Mouse (Mus musculus): ENCODE results near the gene Luzp2.
"Not testable (repeated sequence)": the region's sequence is repeated elsewhere in the genome, so short reads cannot be mapped to it uniquely, and the experiment has no call there.

Gene Luzp2

DNA sequence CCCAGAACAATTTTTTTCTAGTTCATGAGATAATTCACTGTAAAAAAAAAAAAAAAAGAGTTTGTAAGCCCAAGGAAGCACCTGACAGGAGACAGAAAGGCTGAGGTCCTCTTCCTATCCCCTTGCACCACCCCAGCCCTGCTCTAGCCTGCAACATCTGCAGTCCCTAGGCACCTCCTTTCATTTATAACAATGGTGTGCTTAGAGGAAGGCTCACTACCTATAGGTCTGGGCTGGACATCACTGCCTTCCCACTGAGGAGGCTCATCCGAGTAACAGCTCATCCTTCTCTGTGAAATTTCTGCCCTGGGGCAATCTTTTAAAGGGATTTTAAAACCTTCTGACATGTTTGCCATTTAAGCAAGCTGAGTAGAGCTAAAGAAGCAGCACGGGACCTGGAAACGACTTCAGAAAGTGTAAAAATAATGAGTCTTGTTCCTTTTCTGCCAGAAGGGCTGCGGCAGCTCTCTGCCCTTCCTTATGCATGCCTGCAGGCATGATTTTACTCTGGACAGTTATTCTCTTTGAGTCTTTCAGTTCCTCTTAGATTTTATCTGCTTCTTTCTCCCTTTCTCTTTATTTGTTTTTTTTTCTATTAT lies 174.0 kb downstream of the Luzp2 start:
- no peak for DNase-seq

GRCm38 (mm10) chr7:55133850-55134249 lies 298.6 kb downstream of the Luzp2 start:
- not testable (repeated sequence) for DNase-seq

GRCm38 (mm10) chr7:55188927-55189326 lies 353.6 kb downstream of the Luzp2 start:
- DNase-seq, result no peak

- no peak for DNase-seq
These were observed 354.2 kb downstream of the Luzp2 start for GRCm38 (mm10) chr7:55189496-55189895.

GRCm38 (mm10) chr7:55190655-55191054 lies 355.4 kb downstream of the Luzp2 start:
- no peak for DNase-seq

DNA sequence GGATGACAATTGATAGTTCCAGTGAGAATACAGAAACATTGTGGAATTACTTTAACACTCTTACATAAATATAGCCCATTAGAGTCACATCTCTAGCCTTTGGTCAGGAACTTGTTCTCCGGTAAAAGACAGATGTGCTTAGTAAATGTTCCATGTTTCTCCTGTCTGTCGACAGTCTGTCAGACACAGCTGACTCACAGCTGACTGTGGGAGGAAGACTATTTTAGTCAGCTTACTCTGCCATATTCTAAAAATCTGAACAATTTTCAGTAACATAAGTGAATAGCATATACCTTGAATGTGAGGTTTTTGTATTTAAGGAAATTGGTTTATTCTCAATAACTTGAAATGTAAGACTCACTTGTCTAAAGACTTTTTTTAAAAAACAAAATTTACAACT lies 363.5 kb downstream of the Luzp2 start:
- DNase-seq, result no peak

DNA sequence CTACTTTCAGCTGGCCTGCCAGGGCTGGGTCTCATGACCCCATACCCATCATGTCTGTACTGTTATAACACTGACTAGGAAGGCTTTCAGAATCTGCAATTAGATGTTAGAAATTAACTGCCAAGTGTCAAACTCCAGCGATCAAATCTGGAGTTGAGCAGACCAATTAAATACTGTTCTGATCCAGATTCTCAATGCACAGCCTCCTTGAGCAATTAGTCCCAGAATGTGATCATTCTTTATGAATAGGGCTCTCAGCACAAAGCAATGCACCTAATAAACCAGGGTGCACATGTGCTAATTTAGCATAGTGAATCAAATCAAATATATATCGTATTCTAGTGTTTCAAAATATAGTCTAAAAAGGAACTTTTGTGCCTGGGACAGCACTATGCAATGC lies 387.7 kb downstream of the Luzp2 start:
- no peak for DNase-seq

DNA sequence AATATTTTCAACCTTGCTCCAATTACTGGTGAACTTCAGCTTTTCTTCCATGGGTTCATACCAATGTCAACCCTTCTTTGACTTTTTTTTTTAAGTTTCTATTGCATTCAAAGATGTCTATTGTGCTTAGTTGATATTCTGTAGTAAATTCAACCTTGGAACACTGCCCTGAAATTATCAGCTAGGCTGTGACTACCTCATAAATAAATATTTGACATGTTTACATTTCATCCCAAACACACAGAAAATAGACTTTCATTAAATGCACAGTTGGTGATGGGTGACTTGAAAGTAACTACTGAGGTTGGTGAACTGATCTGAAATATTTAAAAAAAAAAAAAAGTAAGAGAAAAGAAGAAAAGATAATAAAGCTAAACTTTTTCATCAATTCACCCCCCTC lies 394.1 kb downstream of the Luzp2 start:
- no peak for DNase-seq
